Mouse (Mus musculus): ENCODE results near the gene Ddx31. TPM values are rescaled to one million over a fixed set of nuclear protein-coding genes. Genes with fewer than 3 reads are reported as not detected.
A peak's percentile ranks its signal among the peaks of the same experiment; 100 is the strongest.

Gene Ddx31
- polyA plus RNA-seq, 1 experiment from 2014 or later: 16.5 TPM

DNA sequence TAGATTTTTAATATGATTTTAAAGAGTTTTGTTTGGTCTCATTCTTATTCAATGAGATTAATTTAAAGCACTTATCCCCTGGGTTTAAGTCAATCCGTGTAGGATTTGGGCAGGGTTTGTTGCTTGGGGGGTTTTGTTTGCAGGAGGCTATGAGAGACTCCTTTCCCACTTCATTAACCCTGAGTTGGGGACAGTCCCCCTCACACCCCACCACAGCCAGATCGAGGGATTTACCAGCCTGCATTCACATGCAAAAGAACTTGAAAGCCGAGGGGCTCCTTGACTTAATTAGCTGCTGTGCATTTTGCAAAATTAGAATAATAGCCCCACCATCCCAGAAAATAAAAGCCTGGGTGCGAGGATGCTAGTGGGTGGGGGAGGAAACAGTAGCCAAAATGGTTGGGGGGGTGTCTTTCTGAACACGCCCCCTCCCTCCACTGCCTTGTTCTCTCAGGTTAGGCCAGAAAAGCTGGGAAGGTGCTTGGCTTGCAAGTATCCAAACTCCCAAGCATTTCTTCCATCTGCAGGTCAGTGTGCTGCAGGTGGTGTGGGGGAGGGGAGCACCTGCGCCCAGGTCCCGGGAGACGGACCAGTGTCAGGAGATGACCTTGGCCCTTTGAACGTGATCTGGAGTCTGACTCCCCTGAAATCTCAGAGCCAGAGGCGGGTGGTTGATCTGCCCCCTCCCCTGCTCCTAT, 67.6 kb downstream of the Ddx31 start:
- peak overlapping the region; percentile 14 for H3K4me3 ChIP-seq (ENCODE audit: low read depth, low read length)
- ATAC-seq (ENCODE audit: insufficient read depth) (0 out of 2 replicates have a peak, but pooled peaks have one; percentile 14), DNase-seq (no peak)
- H3K4me1 ChIP-seq (ENCODE audit: insufficient read depth): no peaks in the 10 kb centered on the region
- peaks cover 63% of the 10 kb centered on the region for H3K27me3 ChIP-seq (ENCODE audit: insufficient read depth, low read length)
- no peak overlapping the region for H3K9ac ChIP-seq
- WGBS: 6% methylated on average over 10 of the region's 10 CpGs
- no peaks in the 10 kb centered on the region for H3K9me3 ChIP-seq (ENCODE audit: low read depth, low read length)
- H3K27ac ChIP-seq (ENCODE audit: low read depth): no peak overlapping the region
- H3K4me2 ChIP-seq: peak overlapping the region; percentile 41
- peaks cover 13% of the 10 kb centered on the region; the same call in 1 of the 2 replicates for H3K36me3 ChIP-seq (ENCODE audit: insufficient read depth)
- no peak for TF ChIP-seq CTCF (IDR thresholded peaks at IDR 0.05; ENCODE audit: low read depth)

DNA sequence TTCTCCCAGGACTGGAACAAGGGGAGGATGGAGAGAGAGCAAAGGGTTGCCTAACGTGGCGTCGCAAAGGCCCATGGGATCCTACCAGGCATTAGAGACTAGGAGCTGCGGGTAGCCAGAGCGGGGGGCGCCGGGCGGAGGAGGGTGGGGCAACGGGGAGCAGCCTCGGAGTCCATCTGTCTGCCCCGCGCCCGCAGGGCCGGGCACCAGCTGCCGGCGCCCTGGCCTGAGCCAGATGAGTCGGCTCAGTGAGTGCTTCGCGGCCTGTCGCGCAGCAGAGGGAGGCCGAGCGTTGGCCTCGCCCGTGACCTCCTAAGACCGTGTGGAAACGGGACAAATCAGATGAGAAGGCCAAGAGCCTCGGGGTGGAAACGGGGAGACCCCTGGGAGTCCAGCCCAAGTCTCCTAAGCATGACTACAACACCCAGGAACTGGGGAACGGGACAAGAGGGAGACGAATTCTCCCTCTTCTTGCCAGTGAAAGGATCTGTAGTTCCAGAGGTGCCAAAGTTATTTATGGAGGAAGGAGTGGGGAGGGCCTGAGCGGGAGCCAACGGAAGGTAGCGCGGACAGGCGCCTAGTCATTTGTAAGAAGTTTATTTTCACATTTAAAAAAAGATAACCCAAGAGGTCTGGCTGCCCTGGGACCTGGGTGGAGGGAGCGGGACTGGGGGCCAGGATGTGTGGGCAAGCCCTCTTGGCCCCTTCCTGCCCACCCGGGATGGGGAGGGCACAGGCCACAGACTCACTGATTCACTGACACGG, 68.4 kb downstream of the Ddx31 start:
- Histone ChIP-seq H3K9me3 (ENCODE audit: low read depth, low read length) (no peaks in the 10 kb centered on the region), H3K36me3 (ENCODE audit: insufficient read depth) (peaks cover 13% of the 10 kb centered on the region; the same call in 1 of the 2 replicates), H3K27ac (ENCODE audit: low read depth) (no peak overlapping the region), H3K4me3 (ENCODE audit: low read depth, low read length) (peak overlapping the region; percentile 14), H3K9ac (no peak overlapping the region), H3K4me2 (peak overlapping the region; percentile 41), H3K27me3 (ENCODE audit: insufficient read depth, low read length) (peaks cover 70% of the 10 kb centered on the region), H3K4me1 (ENCODE audit: insufficient read depth) (no peaks in the 10 kb centered on the region)
- no peak for TF ChIP-seq CTCF (IDR thresholded peaks at IDR 0.05; ENCODE audit: low read depth)
- under 1% methylated on average over 39 of the region's 39 CpGs for WGBS
- ATAC-seq (ENCODE audit: insufficient read depth): peak; percentile 35; the same call in 1 of the 2 replicates
- DNase-seq: no peak

DNA sequence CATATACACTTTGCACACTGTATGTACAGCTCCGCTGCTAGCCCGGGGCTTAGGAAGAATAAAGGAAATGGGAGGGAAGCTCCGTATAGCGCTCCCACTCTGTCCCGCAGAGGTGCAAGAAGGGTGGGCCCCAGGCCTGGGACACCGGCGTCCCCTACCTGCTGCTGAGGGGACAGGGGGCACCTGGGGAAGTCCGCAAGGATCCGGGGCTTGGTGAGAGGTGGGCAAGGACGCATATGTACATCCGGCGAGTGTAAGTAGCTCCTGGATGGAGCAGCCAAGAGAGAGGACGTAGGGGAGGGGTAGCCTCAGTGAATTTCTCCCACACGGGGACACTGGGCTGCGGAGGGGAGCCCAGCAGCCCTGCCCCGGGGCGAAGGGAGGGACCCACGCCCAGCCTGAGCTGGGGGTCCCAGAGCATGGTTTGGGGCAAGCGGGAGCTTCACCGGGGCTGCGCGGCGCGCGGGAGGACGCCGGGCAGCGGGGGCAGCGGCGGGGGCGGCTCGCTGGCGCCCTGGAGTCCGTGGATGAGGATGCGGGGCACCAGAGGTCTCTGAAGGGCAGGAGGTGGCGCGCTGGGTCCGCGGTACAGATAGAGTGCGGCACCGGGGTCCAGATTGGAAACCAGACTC, 69.1 kb downstream of the Ddx31 start:
- H3K4me1 ChIP-seq (ENCODE audit: insufficient read depth): no peaks in the 10 kb centered on the region
- peak overlapping the region; percentile 4; the same call in 1 of the 2 replicates for H3K4me2 ChIP-seq
- no peak overlapping the region for H3K27ac ChIP-seq (ENCODE audit: low read depth)
- WGBS: 1% methylated on average over 41 of the region's 41 CpGs
- ATAC-seq (ENCODE audit: insufficient read depth) (no peak), DNase-seq (no peak)
- H3K36me3 ChIP-seq (ENCODE audit: insufficient read depth): peaks cover 13% of the 10 kb centered on the region; the same call in 1 of the 2 replicates
- no peak overlapping the region for H3K9ac ChIP-seq
- no peaks in the 10 kb centered on the region for H3K9me3 ChIP-seq (ENCODE audit: low read depth, low read length)
- H3K27me3 ChIP-seq (ENCODE audit: insufficient read depth, low read length): peaks cover 77% of the 10 kb centered on the region
- peak overlapping the region; percentile 10; the same call in 1 of the 2 replicates for H3K4me3 ChIP-seq (ENCODE audit: low read depth, low read length)
- no peak for TF ChIP-seq CTCF (IDR thresholded peaks at IDR 0.05; ENCODE audit: low read depth)

DNA sequence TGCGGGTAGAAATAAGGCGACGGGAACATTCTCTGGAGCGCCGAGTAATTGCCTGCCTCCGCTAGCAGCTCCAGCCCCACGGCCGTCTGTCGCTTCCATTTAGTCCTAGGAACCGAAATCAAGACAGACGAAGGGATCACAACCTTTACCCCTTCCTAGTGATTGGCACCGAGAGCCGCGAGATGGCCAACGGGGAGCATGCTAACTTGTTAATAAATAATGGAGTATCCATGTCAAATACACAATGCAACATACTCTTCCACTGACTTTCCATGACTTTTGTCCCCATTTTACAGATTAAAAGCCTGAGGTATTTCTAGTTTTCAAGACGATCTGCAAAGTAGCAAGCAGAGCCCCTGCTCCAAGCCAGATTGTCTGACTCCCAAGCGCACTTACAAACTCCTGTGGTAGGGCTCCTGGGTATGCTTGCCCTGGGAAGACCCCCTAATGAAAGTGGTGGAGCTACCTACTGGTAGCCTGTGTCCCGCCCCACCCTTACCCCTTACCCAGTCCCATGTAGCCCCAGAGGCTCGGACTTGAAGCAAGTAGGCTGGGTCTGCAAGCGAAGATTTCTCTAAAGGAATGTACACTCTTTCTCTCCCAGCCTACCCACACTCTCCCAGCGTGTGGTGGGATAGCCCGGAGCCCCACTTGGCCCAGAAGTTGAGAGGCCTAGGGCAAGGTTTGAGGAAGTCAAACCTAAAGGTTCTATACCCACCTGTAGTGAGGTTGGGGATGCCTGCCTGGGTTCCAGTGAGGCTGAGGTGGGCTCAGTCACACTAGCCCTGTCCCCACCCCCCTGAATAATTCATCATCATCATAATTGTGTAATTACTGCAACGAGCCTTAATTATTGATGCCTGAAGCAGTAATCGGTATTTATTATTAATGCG, 69.9 kb downstream of the Ddx31 start:
- TF ChIP-seq CTCF (IDR thresholded peaks at IDR 0.05; ENCODE audit: low read depth): no peak
- Histone ChIP-seq H3K4me1 (ENCODE audit: insufficient read depth) (no peaks in the 10 kb centered on the region), H3K4me2 (no peak overlapping the region), H3K27me3 (ENCODE audit: insufficient read depth, low read length) (peaks cover 85% of the 10 kb centered on the region), H3K9me3 (ENCODE audit: low read depth, low read length) (no peaks in the 10 kb centered on the region), H3K36me3 (ENCODE audit: insufficient read depth) (peaks cover 8% of the 10 kb centered on the region; the same call in 1 of the 2 replicates), H3K9ac (no peak overlapping the region), H3K4me3 (ENCODE audit: low read depth, low read length) (no peak overlapping the region), H3K27ac (ENCODE audit: low read depth) (no peak overlapping the region)
- ATAC-seq (ENCODE audit: insufficient read depth) (no peak), DNase-seq (no peak)
- 10% methylated on average over 25 of the region's 25 CpGs for WGBS

DNA sequence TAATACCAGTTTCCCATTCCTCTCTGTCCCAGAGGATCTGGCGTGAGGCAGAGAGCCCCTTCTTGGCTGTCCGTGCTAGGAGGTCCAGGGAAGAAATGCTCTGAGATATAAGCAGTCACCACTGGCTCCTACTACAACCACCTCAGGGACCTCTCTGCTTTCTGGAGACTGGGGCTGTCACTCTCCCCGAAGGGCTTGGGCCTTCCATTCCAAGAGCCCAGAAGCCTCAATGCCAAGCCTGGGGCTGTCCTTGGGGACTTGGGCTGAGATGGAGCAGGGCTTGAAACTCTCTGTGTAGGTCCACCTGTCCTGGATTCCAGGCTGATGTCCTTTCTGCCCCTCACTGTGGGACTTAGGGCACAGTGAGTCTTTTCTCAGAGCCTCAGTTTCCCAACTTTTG, 70.7 kb downstream of the Ddx31 start:
- no peak for TF ChIP-seq CTCF (IDR thresholded peaks at IDR 0.05; ENCODE audit: low read depth)
- WGBS: 7% methylated on average over 3 of the region's 3 CpGs

DNA sequence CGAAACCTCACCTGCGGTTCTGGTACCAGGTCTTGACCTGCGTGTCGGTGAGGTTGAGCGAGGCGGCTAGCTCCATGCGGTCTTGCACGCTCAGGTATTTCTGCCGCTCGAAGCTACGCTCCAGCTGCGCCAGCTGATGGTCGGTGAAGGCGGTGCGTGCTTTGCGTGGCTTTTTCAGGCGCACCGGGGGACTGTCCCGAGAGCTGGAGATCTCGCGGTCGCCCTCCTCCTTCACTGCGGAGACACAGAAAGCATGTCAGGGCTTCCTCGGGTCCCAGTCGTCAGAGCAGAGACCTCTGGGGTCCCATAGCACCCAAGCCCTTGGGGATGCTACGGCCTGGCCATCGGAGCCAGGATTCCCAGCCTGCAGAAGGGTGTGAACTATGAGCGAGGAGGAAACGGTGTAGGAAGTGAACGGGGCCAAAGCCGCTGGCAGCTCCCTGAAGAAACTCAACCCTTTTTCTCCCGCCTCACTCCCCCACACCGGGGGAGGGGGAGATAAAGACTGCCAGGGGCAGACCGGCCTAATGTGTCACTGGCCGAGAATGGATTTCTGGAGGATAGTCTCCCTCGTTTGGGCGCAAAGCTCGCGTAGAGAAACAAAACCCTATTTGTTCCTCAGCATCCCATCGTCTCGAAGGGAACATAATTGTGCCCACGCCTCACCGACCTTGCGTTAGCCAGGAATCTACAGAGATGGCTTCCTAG, 71.3 kb downstream of the Ddx31 start:
- ATAC-seq (ENCODE audit: insufficient read depth): no peak
- peaks cover 4% of the 10 kb centered on the region; the same call in 1 of the 2 replicates for H3K36me3 ChIP-seq (ENCODE audit: insufficient read depth)
- no peak overlapping the region for H3K4me3 ChIP-seq (ENCODE audit: low read depth, low read length)
- TF ChIP-seq CTCF (IDR thresholded peaks at IDR 0.05; ENCODE audit: low read depth): no peak
- H3K9me3 ChIP-seq (ENCODE audit: low read depth, low read length): no peaks in the 10 kb centered on the region
- no peak overlapping the region for H3K27ac ChIP-seq (ENCODE audit: low read depth)
- H3K4me1 ChIP-seq (ENCODE audit: insufficient read depth): no peaks in the 10 kb centered on the region
- peaks cover 99% of the 10 kb centered on the region for H3K27me3 ChIP-seq (ENCODE audit: insufficient read depth, low read length)
- H3K9ac ChIP-seq: no peak overlapping the region
- H3K4me2 ChIP-seq: no peak overlapping the region
- 2% methylated on average over 44 of the region's 44 CpGs for WGBS
- no peak for DNase-seq

More for the DNA sequence above, 70.7 kb downstream of the Ddx31 start:
- Histone ChIP-seq H3K27me3 (ENCODE audit: insufficient read depth, low read length) (peaks cover 93% of the 10 kb centered on the region), H3K36me3 (ENCODE audit: insufficient read depth) (peaks cover 5% of the 10 kb centered on the region; the same call in 1 of the 2 replicates), H3K9ac (no peak overlapping the region), H3K27ac (ENCODE audit: low read depth) (no peak overlapping the region), H3K4me2 (no peak overlapping the region), H3K9me3 (ENCODE audit: low read depth, low read length) (no peaks in the 10 kb centered on the region), H3K4me1 (ENCODE audit: insufficient read depth) (no peaks in the 10 kb centered on the region), H3K4me3 (ENCODE audit: low read depth, low read length) (no peak overlapping the region)
- ATAC-seq (ENCODE audit: insufficient read depth) (no peak), DNase-seq (no peak)

All from lung, embryonic 14.5 days (tissue).